9 mouse cellular contexts compared by ENCODE assay signal in the genomic region with DNA sequence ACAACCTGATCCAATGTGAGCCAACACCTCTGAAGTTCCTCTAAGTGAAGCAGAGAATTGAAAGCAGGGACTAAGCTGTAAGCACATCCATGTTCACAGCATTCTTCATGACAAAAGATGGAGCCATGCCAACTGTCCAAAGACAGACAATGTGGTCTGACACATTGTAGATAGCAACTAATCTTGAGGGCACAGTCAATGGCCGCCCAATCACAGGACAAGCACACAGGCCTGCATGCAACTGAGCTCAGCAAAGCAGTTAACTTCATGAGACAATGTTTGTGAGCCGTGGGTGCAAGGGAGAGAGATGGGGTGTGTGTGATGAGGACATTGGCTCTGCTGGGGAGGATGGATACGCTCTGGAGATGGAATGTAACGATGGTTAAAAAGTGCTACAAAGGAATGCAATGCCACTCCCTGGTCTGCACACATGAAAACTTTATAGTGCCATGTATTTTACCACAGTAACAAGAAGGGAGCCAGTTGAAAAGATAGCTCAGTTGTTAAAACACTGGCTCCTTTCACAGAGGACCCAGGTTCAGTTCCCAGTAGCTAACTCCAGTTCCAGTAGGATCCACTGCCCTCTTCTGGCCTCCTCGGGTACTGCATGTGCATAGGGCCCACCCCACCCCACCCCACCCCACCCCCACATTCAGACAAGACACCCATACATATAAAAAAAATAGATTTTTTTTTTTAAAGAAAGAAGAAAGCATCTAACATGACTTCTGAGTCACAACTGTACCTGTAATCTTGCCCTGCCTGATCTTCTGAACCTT. TPM values are rescaled to one million over a fixed set of nuclear protein-coding genes. Genes with fewer than 3 reads are reported as not detected.
A peak's percentile ranks its signal among the peaks of the same experiment; 100 is the strongest.
DNase-seq lines count a peak whose midpoint lies in the region; ATAC-seq and TF ChIP-seq lines count a peak whose summit lies in the region.
"Had no signal": no experiment of that assay in that cellular context is flagged by ENCODE, and none has a peak within 500 bp of the region (broad histone marks: within the 10 kb centered on the region; RNA-seq: fewer than 3 reads in every experiment).

No protein-coding gene starts in this region.

- H3K9ac ChIP-seq in forebrain, postnatal 0 days: no peak overlapping the region
- H3K9ac ChIP-seq in forebrain, embryonic 16.5 days (replicated peaks; ENCODE audit: low read depth, low read length): no peak overlapping the region
- H3K9ac ChIP-seq in liver, embryonic 16.5 days (ENCODE audit: low read depth, low read length): no peak overlapping the region
- H3K9ac ChIP-seq: hindbrain, embryonic 14.5 days had no signal

- H3K36me3 ChIP-seq in forebrain, postnatal 0 days (ENCODE audit: insufficient read depth): peaks cover 53% of the 10 kb centered on the region
- peaks cover 10% of the 10 kb centered on the region for H3K36me3 ChIP-seq in forebrain, embryonic 16.5 days (ENCODE audit: control insufficient read depth, insufficient read depth)
- no peaks in the 10 kb centered on the region for H3K36me3 ChIP-seq in testis, adult 2 months (ENCODE audit: control insufficient read depth, insufficient read depth, low read length)
- peaks cover 49% of the 10 kb centered on the region for H3K36me3 ChIP-seq in liver, embryonic 16.5 days (ENCODE audit: control insufficient read depth, insufficient read depth)

- H3K4me2 ChIP-seq in forebrain, postnatal 0 days (ENCODE audit: low read depth): no peak overlapping the region
- no peak overlapping the region for H3K4me2 ChIP-seq in forebrain, embryonic 16.5 days (ENCODE audit: low read length)
- no peak overlapping the region for H3K4me2 ChIP-seq in liver, embryonic 16.5 days (ENCODE audit: low read depth, low read length)
- H3K4me2 ChIP-seq: hindbrain, embryonic 14.5 days had no signal

- no peaks in the 10 kb centered on the region for H3K27me3 ChIP-seq in forebrain, postnatal 0 days (ENCODE audit: insufficient read depth, low read length)
- H3K27me3 ChIP-seq in forebrain, embryonic 16.5 days (replicated peaks; ENCODE audit: control insufficient read depth, insufficient read depth, low read length): no peaks in the 10 kb centered on the region
- H3K27me3 ChIP-seq in testis, adult 2 months (ENCODE audit: control insufficient read depth, insufficient read depth, low read length): no peaks in the 10 kb centered on the region
- H3K27me3 ChIP-seq in liver, embryonic 16.5 days (ENCODE audit: control insufficient read depth, insufficient read depth, low read depth, low read length): no peaks in the 10 kb centered on the region

- no peaks in the 10 kb centered on the region for H3K9me3 ChIP-seq in forebrain, postnatal 0 days (ENCODE audit: low read length)
- H3K9me3 ChIP-seq in forebrain, embryonic 16.5 days (ENCODE audit: control insufficient read depth, low read length): no peaks in the 10 kb centered on the region
- H3K9me3 ChIP-seq in liver, embryonic 16.5 days (replicated peaks; ENCODE audit: control insufficient read depth, low read length): no peaks in the 10 kb centered on the region

- DNase-seq in forebrain, postnatal 0 days: no peak
- no peak for DNase-seq in testis, postnatal 14 days (ENCODE audit: low spot score)
- DNase-seq in thymus, postnatal 4 days: peak; percentile 85
- DNase-seq in layer of hippocampus, adult 9-10 months (ENCODE audit: low spot score): no peak
- no peak for DNase-seq in right cerebral cortex, postnatal 25 days

- no peak overlapping the region for H3K27ac ChIP-seq in forebrain, postnatal 0 days (ENCODE audit: low read depth, low read length)
- H3K27ac ChIP-seq in forebrain, embryonic 16.5 days (ENCODE audit: low read length): no peak overlapping the region
- H3K27ac ChIP-seq in testis, adult 2 months (ENCODE audit: control insufficient read depth, insufficient read depth, low read depth, low read length): no peak overlapping the region
- no peak overlapping the region for H3K27ac ChIP-seq in liver, embryonic 16.5 days (ENCODE audit: low read length)
- H3K27ac ChIP-seq: hindbrain, embryonic 14.5 days had no signal

- 0 out of 2 replicates have a peak, but pooled peaks have one; percentile 23 for TF ChIP-seq CTCF in forebrain, postnatal 0 days (IDR thresholded peaks at IDR 0.05; ENCODE audit: low read depth)
- peak; percentile 32; the same call in 1 of the 2 replicates for TF ChIP-seq CTCF in testis, adult 2 months (IDR thresholded peaks at IDR 0.05; ENCODE audit: control insufficient read depth, insufficient read depth, insufficient replicate concordance, low read depth, low read length)

- no peaks in the 10 kb centered on the region for H3K4me1 ChIP-seq in forebrain, postnatal 0 days (ENCODE audit: insufficient read depth)
- no peaks in the 10 kb centered on the region for H3K4me1 ChIP-seq in forebrain, embryonic 16.5 days (replicated peaks; ENCODE audit: control insufficient read depth, insufficient read depth, low read length)
- H3K4me1 ChIP-seq in testis, adult 2 months (ENCODE audit: control insufficient read depth, insufficient read depth, low read length): no peaks in the 10 kb centered on the region
- no peaks in the 10 kb centered on the region for H3K4me1 ChIP-seq in liver, embryonic 16.5 days (ENCODE audit: control insufficient read depth, low read depth, low read length)

- 84% methylated on average over 5 of the region's 5 CpGs for WGBS in forebrain, postnatal 0 days
- 83% methylated on average over 5 of the region's 5 CpGs for WGBS in forebrain, embryonic 16.5 days
- 59% methylated on average over 5 of the region's 5 CpGs for WGBS in liver, embryonic 16.5 days (ENCODE audit: insufficient replicate concordance)

- ATAC-seq in forebrain, postnatal 0 days: no peak
- no peak for ATAC-seq in forebrain, embryonic 16.5 days
- peak; percentile 68 for ATAC-seq in liver, embryonic 16.5 days (ENCODE audit: low read depth)

- H3K4me3 ChIP-seq in forebrain, postnatal 0 days (ENCODE audit: low read depth, low read length): no peak overlapping the region
- no peak overlapping the region for H3K4me3 ChIP-seq in forebrain, embryonic 16.5 days (replicated peaks; ENCODE audit: low read length)
- no peak overlapping the region for H3K4me3 ChIP-seq in testis, adult 2 months (ENCODE audit: control insufficient read depth, low read depth, low read length)
- no peak overlapping the region for H3K4me3 ChIP-seq in liver, embryonic 16.5 days (ENCODE audit: low read depth, low read length)

- no peak for TF ChIP-seq POLR2A in testis, adult 2 months (IDR thresholded peaks at IDR 0.05; ENCODE audit: control insufficient read depth, low read depth, low read length)

RNA-seq across cellular contexts. Expression of a gene that starts 31.3 kb away (rescaled TPM):
- 36.6 and 52.6 TPM in 2 replicates for total RNA-seq in forebrain, postnatal 0 days (2014; rRNA removed)
- 9.1 and 12.5 TPM in 2 replicates for polyA plus RNA-seq in forebrain, postnatal 0 days (2015; fragmentation: Nextera tagmentation; extraction: Ambion mirVana)
- 18.4 and 21.1 TPM in 2 replicates for polyA plus RNA-seq in forebrain, embryonic 16.5 days (2015; fragmentation: Nextera tagmentation; extraction: Ambion mirVana)
- polyA plus RNA-seq in testis, adult 2 months (2012; rRNA removed): 6.1 and 9.9 TPM in 2 replicates
- polyA plus RNA-seq in liver, embryonic 16.5 days (2015; fragmentation: Nextera tagmentation; extraction: Ambion mirVana): 32.3 and 33.2 TPM in 2 replicates
